Mouse (Mus musculus): ENCODE measurements around the gene Sgta.

DNA sequence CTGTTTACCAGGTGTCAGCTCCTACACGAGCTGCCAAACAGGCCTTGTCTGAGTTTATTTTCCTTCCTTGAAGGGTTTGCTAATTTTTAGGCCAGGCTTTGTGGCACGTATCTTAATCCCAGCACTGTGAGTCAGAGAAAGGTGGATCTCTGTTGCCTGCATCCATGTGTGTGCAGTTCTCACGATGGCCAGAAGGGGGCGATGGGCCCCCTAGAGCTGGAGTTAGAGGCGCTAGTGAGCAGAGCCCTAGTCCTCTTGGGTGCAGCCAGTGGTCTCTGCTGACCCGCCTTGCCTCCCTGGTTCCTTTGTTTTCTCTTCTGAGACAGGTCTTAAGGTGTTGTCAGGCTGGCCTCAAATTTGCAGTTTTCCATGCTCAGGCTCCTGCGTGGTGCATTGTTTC is 13.5 kb upstream of the Sgta start:
- TF ChIP-seq CTCF (IDR thresholded peaks at IDR 0.05; ENCODE audit: low read depth, low read length), result peak; percentile 66
- no peak for TF ChIP-seq POLR2A (IDR thresholded peaks at IDR 0.05; ENCODE audit: borderline replicate concordance, low read depth, low read length)
